Mouse (Mus musculus) embryo, embryonic 10.5 days (tissue): Measurements from ENCODE around the gene Cachd1.

Source experiments
- DNase-seq: peaks from one replicate; pipeline ENCODE4 v3.0.0-alpha.2; 2015; ENCODE audit warnings: low spot score

Cachd1 gene

GRCm38 (mm10) chr4:100793147-100793546, 16.7 kb downstream of the Cachd1 start:
- peak; percentile 75 for DNase-seq

GRCm38 (mm10) chr4:100795523-100795922, 19.0 kb downstream of the Cachd1 start:
- DNase-seq, result no peak

- DNase-seq, result no peak
Measured at GRCm38 (mm10) chr4:100800730-100801442, 24.4 kb downstream of the Cachd1 start.

GRCm38 (mm10) chr4:100801443-100801786, 24.9 kb downstream of the Cachd1 start:
- DNase-seq, result no peak

GRCm38 (mm10) chr4:100811057-100811695, 34.7 kb downstream of the Cachd1 start:
- DNase-seq, result peak; percentile 61

GRCm38 (mm10) chr4:100811802-100812510, 35.5 kb downstream of the Cachd1 start:
- DNase-seq, result no peak

- no peak for DNase-seq
Measured at GRCm38 (mm10) chr4:100813767-100814461, 37.4 kb downstream of the Cachd1 start.

GRCm38 (mm10) chr4:100819238-100819637, 42.8 kb downstream of the Cachd1 start:
- DNase-seq, result no peak

- DNase-seq, result no peak
Measured at GRCm38 (mm10) chr4:100822526-100822925, 46.1 kb downstream of the Cachd1 start.

GRCm38 (mm10) chr4:100827374-100827773, 50.9 kb downstream of the Cachd1 start:
- no peak for DNase-seq

- peak; percentile 75 for DNase-seq
Measured at GRCm38 (mm10) chr4:100828737-100829136, 52.3 kb downstream of the Cachd1 start.

- DNase-seq, result no peak
Measured at GRCm38 (mm10) chr4:100837205-100837604, 60.7 kb downstream of the Cachd1 start.

GRCm38 (mm10) chr4:100842629-100843028, 66.2 kb downstream of the Cachd1 start:
- DNase-seq, result peak; percentile 34

- no peak for DNase-seq
Measured at GRCm38 (mm10) chr4:100843119-100843518, 66.6 kb downstream of the Cachd1 start.

GRCm38 (mm10) chr4:100850846-100851495, 74.5 kb downstream of the Cachd1 start:
- DNase-seq, result no peak

- no peak for DNase-seq
Measured at GRCm38 (mm10) chr4:100852448-100852847, 76.0 kb downstream of the Cachd1 start.

GRCm38 (mm10) chr4:100853426-100853825, 77.0 kb downstream of the Cachd1 start:
- DNase-seq, result no peak

GRCm38 (mm10) chr4:100855373-100855772, 78.9 kb downstream of the Cachd1 start:
- no peak for DNase-seq

GRCm38 (mm10) chr4:100857411-100857869, 81.0 kb downstream of the Cachd1 start:
- DNase-seq, result no peak

- DNase-seq, result no peak
Measured at GRCm38 (mm10) chr4:100863861-100864428, 87.5 kb downstream of the Cachd1 start.

- peak; percentile 44 for DNase-seq
Measured at GRCm38 (mm10) chr4:100865423-100865822, 88.9 kb downstream of the Cachd1 start.
